Mouse (Mus musculus): ENCODE results near the gene Mboat2. TPM values are rescaled to one million over a fixed set of nuclear protein-coding genes. Genes with fewer than 3 reads are reported as not detected.

Mboat2 gene
- total and polyA plus RNA-seq, 2 experiments from 2014 or later: 60.2 to 73.0 TPM

DNA sequence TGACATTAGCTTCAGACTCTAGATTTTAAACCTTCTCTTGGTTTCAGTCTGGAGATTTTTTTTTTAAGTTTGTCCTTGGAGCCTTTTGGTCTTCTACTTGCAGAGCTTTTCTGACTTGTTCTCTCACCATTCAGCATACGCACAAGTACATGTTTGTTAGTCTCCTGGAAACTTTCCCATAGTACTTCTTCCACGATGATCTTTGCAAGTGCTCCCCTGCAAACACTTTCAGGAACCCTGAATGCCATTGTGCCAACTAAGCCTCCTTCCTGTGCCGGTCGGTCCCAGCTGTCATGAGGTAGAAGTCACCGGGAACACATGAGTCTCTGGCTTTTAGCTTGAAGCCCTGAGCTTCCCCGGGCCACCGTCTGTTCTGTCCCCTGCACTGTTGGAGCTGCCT, 79.0 kb downstream of the Mboat2 start:
- 0 out of 2 replicates have a peak, but pooled peaks cover 6% of the 10 kb centered on the region for H3K36me3 ChIP-seq (ENCODE audit: insufficient read depth, low read length)
- no peak for ATAC-seq
- H3K27me3 ChIP-seq (ENCODE audit: insufficient read depth, low read length): no peaks in the 10 kb centered on the region
- peak overlapping the region; percentile 20; the same call in 1 of the 2 replicates for H3K27ac ChIP-seq
- DNase-seq (ENCODE audit: low spot score): no peak
- WGBS: 78% methylated on average over 7 of the region's 7 CpGs
- H3K9me3 ChIP-seq (ENCODE audit: low read length): no peaks in the 10 kb centered on the region
- no peak overlapping the region for H3K9ac ChIP-seq (replicated peaks; ENCODE audit: low read length)
- no peak overlapping the region for H3K4me3 ChIP-seq (ENCODE audit: low read length)
- no peaks in the 10 kb centered on the region for H3K4me1 ChIP-seq (ENCODE audit: insufficient read depth, low read length)
- no peak overlapping the region for H3K4me2 ChIP-seq (ENCODE audit: low read depth, low read length)
- no peak for TF ChIP-seq CTCF (IDR thresholded peaks at IDR 0.05; ENCODE audit: low read depth)

DNA sequence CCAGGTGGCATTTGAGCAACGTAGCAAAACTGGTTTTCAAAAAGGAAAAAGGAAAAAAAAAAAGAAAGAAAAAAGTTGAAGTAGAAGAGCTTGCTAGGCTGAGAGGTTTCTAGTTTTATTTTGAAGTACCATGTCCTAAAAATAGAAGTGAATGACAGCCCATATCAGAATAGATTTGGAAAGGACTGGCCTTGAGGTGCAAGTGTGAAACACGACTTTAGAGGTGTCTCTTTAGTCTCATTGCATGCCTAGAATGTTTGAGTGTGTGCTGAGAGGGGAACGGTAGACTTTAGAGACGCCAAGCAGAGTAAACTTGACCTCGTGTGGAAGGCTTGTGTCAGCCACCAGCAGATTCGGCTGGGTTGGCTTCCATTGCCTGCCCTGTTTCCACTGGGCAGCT, 81.5 kb downstream of the Mboat2 start:
- TF ChIP-seq CTCF (IDR thresholded peaks at IDR 0.05; ENCODE audit: low read depth): no peak
- Histone ChIP-seq H3K36me3 (ENCODE audit: insufficient read depth, low read length) (peaks cover 6% of the 10 kb centered on the region; the same call in 1 of the 2 replicates), H3K4me1 (ENCODE audit: insufficient read depth, low read length) (no peaks in the 10 kb centered on the region), H3K9ac (replicated peaks; ENCODE audit: low read length) (no peak overlapping the region), H3K27me3 (ENCODE audit: insufficient read depth, low read length) (no peaks in the 10 kb centered on the region), H3K27ac (no peak overlapping the region), H3K4me2 (ENCODE audit: low read depth, low read length) (no peak overlapping the region), H3K9me3 (ENCODE audit: low read length) (no peaks in the 10 kb centered on the region), H3K4me3 (ENCODE audit: low read length) (no peak overlapping the region)
- no peak for ATAC-seq
- DNase-seq (ENCODE audit: low spot score): no peak
- 74% methylated on average over 6 of the region's 6 CpGs for WGBS

DNA sequence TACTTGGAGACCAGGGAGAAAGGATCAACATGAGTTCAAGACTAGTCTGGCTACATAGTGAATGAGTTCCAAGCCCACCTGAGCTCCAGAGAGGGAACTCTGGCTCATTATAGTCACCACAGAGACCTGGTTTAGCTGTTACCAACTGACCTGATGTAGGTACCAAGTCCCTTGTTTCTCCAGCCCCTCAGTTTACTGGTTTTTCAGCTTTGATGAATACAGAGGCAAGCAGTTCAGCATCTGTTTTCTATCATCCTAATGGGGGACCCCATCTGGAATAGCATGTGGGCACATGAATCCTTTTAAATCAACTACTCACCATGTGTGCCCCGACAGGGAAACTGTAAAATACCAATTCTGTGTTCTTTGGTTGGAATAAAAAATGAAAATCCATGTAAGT, 82.2 kb downstream of the Mboat2 start:
- Histone ChIP-seq H3K9ac (replicated peaks; ENCODE audit: low read length) (no peak overlapping the region), H3K4me3 (ENCODE audit: low read length) (no peak overlapping the region), H3K9me3 (ENCODE audit: low read length) (no peaks in the 10 kb centered on the region), H3K4me1 (ENCODE audit: insufficient read depth, low read length) (no peaks in the 10 kb centered on the region), H3K27me3 (ENCODE audit: insufficient read depth, low read length) (no peaks in the 10 kb centered on the region), H3K36me3 (ENCODE audit: insufficient read depth, low read length) (peaks cover 6% of the 10 kb centered on the region; the same call in 1 of the 2 replicates), H3K27ac (no peak overlapping the region), H3K4me2 (ENCODE audit: low read depth, low read length) (no peak overlapping the region)
- WGBS: 85% methylated on average over 1 of the region's 1 CpGs
- DNase-seq (ENCODE audit: low spot score) (no peak), ATAC-seq (no peak)
- no peak for TF ChIP-seq CTCF (IDR thresholded peaks at IDR 0.05; ENCODE audit: low read depth)

DNA sequence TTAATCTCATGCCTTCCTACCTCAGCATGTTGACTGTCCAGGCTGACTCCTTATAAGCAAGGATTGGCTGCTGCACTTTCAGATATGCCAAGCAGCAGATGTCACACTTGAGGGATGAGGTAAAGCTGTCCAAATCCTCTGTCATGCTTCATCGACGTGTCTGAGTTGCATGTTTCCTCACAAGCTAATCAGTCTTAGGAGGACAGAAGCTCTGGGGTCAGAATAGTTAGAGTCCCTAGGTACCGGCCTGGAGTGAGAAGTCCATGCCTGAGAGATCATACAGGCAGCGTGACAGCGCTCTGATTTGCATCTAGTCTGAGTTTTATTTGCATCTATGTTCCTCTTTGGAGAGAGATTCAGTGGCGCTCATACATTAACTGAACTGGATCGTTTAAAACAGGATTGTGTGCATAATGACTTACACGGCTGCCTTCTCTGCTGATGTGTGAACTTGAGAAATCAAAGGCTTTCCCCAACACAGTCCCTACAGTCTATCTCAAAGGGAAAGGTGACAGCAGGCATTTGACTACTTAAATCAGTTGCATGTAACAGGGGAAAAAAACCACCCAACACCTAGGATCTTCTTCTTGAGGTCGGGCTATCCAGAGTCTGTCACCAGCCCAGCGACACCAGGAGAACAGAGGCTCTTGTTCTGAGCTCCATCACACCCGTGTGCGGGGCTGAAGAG, 88.0 kb downstream of the Mboat2 start:
- no peak overlapping the region for H3K27ac ChIP-seq
- ATAC-seq: 0 out of 2 replicates have a peak, but pooled peaks have one; percentile 29
- DNase-seq (ENCODE audit: low spot score): no peak
- no peaks in the 10 kb centered on the region for H3K27me3 ChIP-seq (ENCODE audit: insufficient read depth, low read length)
- no peaks in the 10 kb centered on the region for H3K4me1 ChIP-seq (ENCODE audit: insufficient read depth, low read length)
- H3K4me3 ChIP-seq (ENCODE audit: low read length): no peak overlapping the region
- H3K9me3 ChIP-seq (ENCODE audit: low read length): no peaks in the 10 kb centered on the region
- H3K4me2 ChIP-seq (ENCODE audit: low read depth, low read length): no peak overlapping the region
- H3K36me3 ChIP-seq (ENCODE audit: insufficient read depth, low read length): no peaks in the 10 kb centered on the region; the same call in 1 of the 2 replicates
- no peak for TF ChIP-seq CTCF (IDR thresholded peaks at IDR 0.05; ENCODE audit: low read depth)
- no peak overlapping the region for H3K9ac ChIP-seq (replicated peaks; ENCODE audit: low read length)
- WGBS: 57% methylated on average over 12 of the region's 12 CpGs

DNA sequence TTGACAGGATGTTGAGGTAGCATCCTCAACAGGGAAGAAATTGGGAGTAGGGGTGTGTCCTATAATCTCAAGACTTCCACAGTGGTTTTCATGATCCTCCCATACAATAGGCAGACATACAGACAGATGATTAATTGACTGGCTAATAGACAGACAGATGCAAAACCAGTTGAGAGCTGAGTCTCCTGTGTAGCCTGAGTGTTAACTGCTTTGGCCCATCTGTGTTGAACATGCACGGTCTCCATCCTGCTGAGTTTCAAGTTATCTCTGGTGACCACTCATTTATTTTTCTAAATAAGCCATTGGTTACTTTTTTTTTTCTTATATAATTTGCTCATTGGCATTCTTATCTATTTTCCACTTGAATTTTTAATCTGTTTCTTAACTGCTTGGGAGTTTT, 90.2 kb downstream of the Mboat2 start:
- WGBS: 54% methylated on average over 1 of the region's 1 CpGs
- DNase-seq (ENCODE audit: low spot score) (no peak), ATAC-seq (no peak)
- H3K4me1 ChIP-seq (ENCODE audit: insufficient read depth, low read length): no peaks in the 10 kb centered on the region
- H3K9ac ChIP-seq (replicated peaks; ENCODE audit: low read length): no peak overlapping the region
- no peak for TF ChIP-seq CTCF (IDR thresholded peaks at IDR 0.05; ENCODE audit: low read depth)
- no peak overlapping the region for H3K27ac ChIP-seq
- H3K36me3 ChIP-seq (ENCODE audit: insufficient read depth, low read length): no peaks in the 10 kb centered on the region; the same call in 1 of the 2 replicates
- H3K4me3 ChIP-seq (ENCODE audit: low read length): no peak overlapping the region
- H3K4me2 ChIP-seq (ENCODE audit: low read depth, low read length): no peak overlapping the region
- H3K9me3 ChIP-seq (ENCODE audit: low read length): no peaks in the 10 kb centered on the region
- no peaks in the 10 kb centered on the region for H3K27me3 ChIP-seq (ENCODE audit: insufficient read depth, low read length)

DNA sequence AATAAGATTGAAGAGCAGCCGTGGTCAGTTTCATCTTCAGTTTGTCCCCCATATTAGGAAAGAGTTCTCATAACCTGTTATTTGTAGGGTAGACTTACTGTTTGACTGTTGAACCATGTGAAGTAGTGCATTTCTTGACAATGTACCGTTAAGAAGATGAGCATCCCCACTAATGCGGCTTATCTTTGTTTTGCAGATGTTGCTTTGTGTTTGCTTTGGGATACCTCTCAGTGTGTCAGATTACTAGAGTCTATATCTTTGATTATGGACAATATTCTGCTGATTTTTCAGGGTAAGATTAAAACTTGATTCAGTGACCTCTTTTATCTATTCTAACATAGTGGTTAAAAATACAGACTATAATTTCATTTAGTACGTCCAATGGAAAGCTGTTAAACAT, 93.3 kb downstream of the Mboat2 start:
- H3K9ac ChIP-seq (replicated peaks; ENCODE audit: low read length): no peak overlapping the region
- 86% methylated on average over 4 of the region's 4 CpGs for WGBS
- H3K27me3 ChIP-seq (ENCODE audit: insufficient read depth, low read length): no peaks in the 10 kb centered on the region

DNA sequence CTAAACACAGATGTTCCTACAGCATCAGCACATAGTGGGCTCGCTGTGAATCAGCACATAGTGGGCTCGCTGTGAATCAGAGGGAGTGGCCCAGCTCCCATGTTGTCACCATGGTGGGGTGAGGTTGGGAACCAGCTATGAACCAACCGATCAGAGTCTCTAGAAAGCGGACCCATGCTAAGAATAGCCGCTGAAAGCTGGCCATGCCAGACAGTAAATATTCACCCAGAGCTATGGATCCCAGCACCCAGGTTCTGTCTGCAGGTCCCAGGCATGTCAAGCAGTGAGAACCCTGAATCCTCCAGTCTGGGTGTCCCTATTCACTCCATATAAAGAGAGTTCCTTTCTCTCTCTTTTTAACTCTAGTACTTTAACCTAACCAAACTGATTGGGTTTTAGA, 94.6 kb downstream of the Mboat2 start:
- no peaks in the 10 kb centered on the region for H3K36me3 ChIP-seq (ENCODE audit: insufficient read depth, low read length)
- DNase-seq (ENCODE audit: low spot score) (no peak), ATAC-seq (no peak)
- no peak for TF ChIP-seq CTCF (IDR thresholded peaks at IDR 0.05; ENCODE audit: low read depth)
- peaks cover 7% of the 10 kb centered on the region; the same call in 1 of the 2 replicates for H3K4me1 ChIP-seq (ENCODE audit: insufficient read depth, low read length)
- no peak overlapping the region for H3K27ac ChIP-seq
- no peaks in the 10 kb centered on the region for H3K9me3 ChIP-seq (ENCODE audit: low read length)
- 83% methylated on average over 5 of the region's 5 CpGs for WGBS
- H3K9ac ChIP-seq (replicated peaks; ENCODE audit: low read length): no peak overlapping the region
- H3K27me3 ChIP-seq (ENCODE audit: insufficient read depth, low read length): no peaks in the 10 kb centered on the region
- H3K4me2 ChIP-seq (ENCODE audit: low read depth, low read length): no peak overlapping the region
- no peak overlapping the region for H3K4me3 ChIP-seq (ENCODE audit: low read length)

More for the DNA sequence above, 93.3 kb downstream of the Mboat2 start:
- no peaks in the 10 kb centered on the region for H3K9me3 ChIP-seq (ENCODE audit: low read length)
- no peak overlapping the region for H3K27ac ChIP-seq
- H3K4me3 ChIP-seq (ENCODE audit: low read length): no peak overlapping the region
- peaks cover 6% of the 10 kb centered on the region; the same call in 1 of the 2 replicates for H3K4me1 ChIP-seq (ENCODE audit: insufficient read depth, low read length)
- DNase-seq (ENCODE audit: low spot score) (no peak), ATAC-seq (no peak)
- TF ChIP-seq CTCF (IDR thresholded peaks at IDR 0.05; ENCODE audit: low read depth): no peak
- no peak overlapping the region for H3K4me2 ChIP-seq (ENCODE audit: low read depth, low read length)
- no peaks in the 10 kb centered on the region for H3K36me3 ChIP-seq (ENCODE audit: insufficient read depth, low read length)

Data from hindbrain, postnatal 0 days (tissue).